Comparison of ENCODE assay signal across 8 mouse cellular contexts in genomic region chr11:97994539-97995100, GRCm38 (mm10). TPM values are rescaled to one million over a fixed set of nuclear protein-coding genes. Genes with fewer than 3 reads are reported as not detected.
DNase-seq lines count a peak whose midpoint lies in the region; ATAC-seq and TF ChIP-seq lines count a peak whose summit lies in the region.

No protein-coding gene starts in this region.

- peak overlapping the region; percentile 31; the same call in 1 of the 2 replicates for H3K9ac ChIP-seq in hindbrain, embryonic 15.5 days
- H3K9ac ChIP-seq in liver, embryonic 12.5 days, result peak overlapping the region; percentile 55

- H3K79me2 ChIP-seq in myocyte (ENCODE audit: control insufficient read depth, insufficient read depth), result no peaks in the 10 kb centered on the region

- TF ChIP-seq POLR2A in myocyte (IDR thresholded peaks at IDR 0.05; ENCODE audit: insufficient read length, low read depth), result no peak

- 9% methylated on average over 13 of the region's 13 CpGs for WGBS in hindbrain, embryonic 15.5 days
- WGBS in liver, embryonic 12.5 days (ENCODE audit: insufficient replicate concordance), result 7% methylated on average over 13 of the region's 13 CpGs

- peaks cover 7% of the 10 kb centered on the region; the same call in 1 of the 2 replicates for H3K27me3 ChIP-seq in hindbrain, embryonic 15.5 days
- peaks cover 65% of the 10 kb centered on the region for H3K27me3 ChIP-seq in liver, embryonic 12.5 days (replicated peaks)
- H3K27me3 ChIP-seq in myocyte (ENCODE audit: control insufficient read depth, insufficient read depth, insufficient read length), result no peaks in the 10 kb centered on the region

- no peaks in the 10 kb centered on the region for H3K9me3 ChIP-seq in hindbrain, embryonic 15.5 days
- H3K9me3 ChIP-seq in liver, embryonic 12.5 days (replicated peaks), result no peaks in the 10 kb centered on the region

- no peaks in the 10 kb centered on the region for H3K36me3 ChIP-seq in hindbrain, embryonic 15.5 days
- no peaks in the 10 kb centered on the region for H3K36me3 ChIP-seq in liver, embryonic 12.5 days
- H3K36me3 ChIP-seq in myocyte (ENCODE audit: control insufficient read depth, insufficient read depth), result no peaks in the 10 kb centered on the region

- intact Hi-C loops in left cerebral cortex, postnatal 25 days (cut with DNase I), result no loop called here

- peak; percentile 61 to 66 for DNase-seq in left cerebral cortex, postnatal 25 days (ENCODE audit: low spot score in 2 of 2)
- no peak for DNase-seq in left cerebral cortex, adult 9 months (ENCODE audit: low spot score in 2 of 2)
- DNase-seq in cerebellum, adult 9-10 months, result peak; percentile 73
- peak; percentile 81 for DNase-seq in gastrocnemius, adult 18-20 months (ENCODE audit: low spot score)
- peak; percentile 86 for DNase-seq in testis, postnatal 10 days (ENCODE audit: low spot score)

- peak overlapping the region; percentile 41 for H3K4me3 ChIP-seq in hindbrain, embryonic 15.5 days
- H3K4me3 ChIP-seq in liver, embryonic 12.5 days, result peak overlapping the region; percentile 52
- peak overlapping the region; percentile 26 for H3K4me3 ChIP-seq in myocyte

- ATAC-seq in hindbrain, embryonic 15.5 days (ENCODE audit: low FRiP score, low read depth), result no peak
- ATAC-seq in liver, embryonic 12.5 days, result peak; percentile 69

- H3ac ChIP-seq in myocyte (ENCODE audit: control insufficient read depth, insufficient read length), result no peak overlapping the region

- peaks cover 28% of the 10 kb centered on the region for H3K4me1 ChIP-seq in hindbrain, embryonic 15.5 days (replicated peaks)
- H3K4me1 ChIP-seq in liver, embryonic 12.5 days, result peaks cover 57% of the 10 kb centered on the region

- no peak overlapping the region for H3K27ac ChIP-seq in hindbrain, embryonic 15.5 days (replicated peaks)
- no peak overlapping the region for H3K27ac ChIP-seq in liver, embryonic 12.5 days

- H3K4me2 ChIP-seq in hindbrain, embryonic 15.5 days, result peak overlapping the region; percentile 84
- H3K4me2 ChIP-seq in liver, embryonic 12.5 days, result peak overlapping the region; percentile 78
- peak overlapping the region; percentile 71 for H3K4me2 ChIP-seq in myocyte (ENCODE audit: low read depth)

TF ChIP-seq in myocyte, 11 proteins besides CTCF, POLR2A, EP300 and RAD21:
- TF ChIP-seq USF1 (IDR thresholded peaks at IDR 0.05; ENCODE audit: low read depth) (no peak), MYOD1 (IDR thresholded peaks at IDR 0.05; ENCODE audit: control insufficient read depth in 1 of 3, insufficient read length in 2 of 3, low read depth in 2 of 3) (peak in 2 of 3 experiments; percentile 4 to 55), TCF3 (IDR thresholded peaks at IDR 0.05; ENCODE audit: insufficient read length, low read depth) (no peak), CEBPB (IDR thresholded peaks at IDR 0.05; ENCODE audit: insufficient read depth, poor library complexity, severe bottlenecking) (no peak), MYOG (IDR thresholded peaks at IDR 0.05; ENCODE audit: control insufficient read depth in 1 of 3, insufficient read depth in 1 of 3, insufficient read length in 2 of 3, low read depth in 2 of 3) (peak in 1 of 3 experiments; percentile 44)
TF ChIP-seq in myocyte: peak in this region for 2.

RNA-seq across cellular contexts. Expression of gene Arl5c, which starts 1.4 kb away (rescaled TPM):
- total RNA-seq in left cerebral cortex, postnatal 25 days (2021), result 1 to 10 TPM in 1 of 2 experiments, under 1 TPM in 1; 0.89 to 1.7 TPM
- total RNA-seq in gastrocnemius, adult 18-20 months (2021), result under 1 TPM in 1 of 2 experiments, not detected in 1; 0.26 TPM
- 12.9 and 13.7 TPM in 2 replicates for polyA plus RNA-seq in hindbrain, embryonic 15.5 days (2015; fragmentation: Nextera tagmentation; extraction: Ambion mirVana)
- 15.6 and 17.1 TPM in 2 replicates for polyA plus RNA-seq in liver, embryonic 12.5 days (2016; fragmentation: Nextera tagmentation; extraction: Ambion mirVana)
- 2.1 TPM for polyA plus RNA-seq in myocyte (2012; fragmentation: generic; extraction: Trizol)

RNA-seq across cellular contexts. Expression of gene Plxdc1, which starts 8.4 kb away (rescaled TPM):
- total RNA-seq in left cerebral cortex, postnatal 25 days (2021), result 10 to 100 TPM; 22.0 to 22.4 TPM
- total RNA-seq in gastrocnemius, adult 18-20 months (2021), result 1 to 10 TPM; 2.1 to 2.6 TPM
- polyA plus RNA-seq in hindbrain, embryonic 15.5 days (2015; fragmentation: Nextera tagmentation; extraction: Ambion mirVana), result 1.4 and 1.5 TPM in 2 replicates
- 0.33 and 0.38 TPM in 2 replicates for polyA plus RNA-seq in liver, embryonic 12.5 days (2016; fragmentation: Nextera tagmentation; extraction: Ambion mirVana)
- 2.7 TPM for polyA plus RNA-seq in myocyte (2012; fragmentation: generic; extraction: Trizol)

RNA-seq across cellular contexts. Expression of gene Cacnb1, which starts 28.2 kb away (rescaled TPM):
- total RNA-seq in left cerebral cortex, postnatal 25 days (2021), result 100 to 1,000 TPM; 155 to 167 TPM
- total RNA-seq in gastrocnemius, adult 18-20 months (2021), result 100 to 1,000 TPM; 167 to 198 TPM
- polyA plus RNA-seq in hindbrain, embryonic 15.5 days (2015; fragmentation: Nextera tagmentation; extraction: Ambion mirVana), result 62.2 and 70.1 TPM in 2 replicates
- 0.95 and 1.0 TPM in 2 replicates for polyA plus RNA-seq in liver, embryonic 12.5 days (2016; fragmentation: Nextera tagmentation; extraction: Ambion mirVana)
- polyA plus RNA-seq in myocyte (2012; fragmentation: generic; extraction: Trizol), result 163 TPM

RNA-seq across cellular contexts. Expression of gene Rpl19, which starts 31.9 kb away (rescaled TPM):
- total RNA-seq in left cerebral cortex, postnatal 25 days (2021), result 100 to 1,000 TPM; 560 to 589 TPM
- total RNA-seq in gastrocnemius, adult 18-20 months (2021), result 100 to 1,000 TPM; 457 to 462 TPM
- 632 and 657 TPM in 2 replicates for polyA plus RNA-seq in hindbrain, embryonic 15.5 days (2015; fragmentation: Nextera tagmentation; extraction: Ambion mirVana)
- 869 and 913 TPM in 2 replicates for polyA plus RNA-seq in liver, embryonic 12.5 days (2016; fragmentation: Nextera tagmentation; extraction: Ambion mirVana)
- polyA plus RNA-seq in myocyte (2012; fragmentation: generic; extraction: Trizol), result 2,972 TPM

RNA-seq across cellular contexts. Expression of gene Stac2, which starts 58.6 kb away (rescaled TPM):
- 10 to 100 TPM; 63.4 to 76.9 TPM for total RNA-seq in left cerebral cortex, postnatal 25 days (2021)
- under 1 TPM; 0.14 to 0.16 TPM for total RNA-seq in gastrocnemius, adult 18-20 months (2021)
- 6.4 and 9.7 TPM in 2 replicates for polyA plus RNA-seq in hindbrain, embryonic 15.5 days (2015; fragmentation: Nextera tagmentation; extraction: Ambion mirVana)
- polyA plus RNA-seq in liver, embryonic 12.5 days (2016; fragmentation: Nextera tagmentation; extraction: Ambion mirVana), result 0.07 and 0.10 TPM in 2 replicates
- polyA plus RNA-seq in myocyte (2012; fragmentation: generic; extraction: Trizol), result 41.7 TPM

Comparison
In these comparisons a context has a peak if more than half of its experiments do, and no peak if none do; other contexts are left out.
1. DNase-seq: peak in left cerebral cortex, postnatal 25 days (2 of 2), cerebellum, adult 9-10 months (single experiment), gastrocnemius, adult 18-20 months (single experiment) and testis, postnatal 10 days (single experiment); none in left cerebral cortex, adult 9 months (0 of 2).
2. RNA of gene Cacnb1, which starts 28.2 kb away (polyA plus RNA-seq): 163 TPM in myocyte (single experiment) and 62.2 to 70.1 TPM in hindbrain, embryonic 15.5 days; 0.95 to 1.0 TPM in liver, embryonic 12.5 days; every median in the first group is over 10 times any median in the second.
3. Peak in every context shown above with its lines, with median percentiles within 50 percentile points of each other: H3K4me2 ChIP-seq and H3K4me3 ChIP-seq.